In the genomic region with DNA sequence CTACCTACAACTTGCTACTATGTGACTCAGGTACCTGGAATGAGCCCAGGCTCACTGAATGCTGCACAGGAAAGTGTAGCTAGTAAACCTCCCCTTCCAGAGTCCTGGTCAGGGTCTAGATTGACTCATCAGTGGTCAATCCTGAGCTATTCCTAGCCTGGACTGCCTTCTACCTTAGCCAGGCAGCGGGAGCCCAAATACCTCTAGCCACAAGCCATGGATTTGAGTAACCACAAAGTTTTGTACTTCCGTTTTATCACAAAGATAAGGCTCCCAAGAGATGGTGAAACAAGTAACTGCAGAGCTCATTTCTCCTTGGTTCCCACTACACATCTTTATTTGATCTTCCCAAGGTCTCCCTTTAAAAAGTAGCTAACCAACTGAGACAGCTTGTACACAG, we compare ENCODE assay signal across 22 mouse cellular contexts. TPM values are rescaled to one million over a fixed set of nuclear protein-coding genes. Genes with fewer than 3 reads are reported as not detected.
DNase-seq lines count a peak whose midpoint lies in the region; ATAC-seq lines count a peak whose summit lies in the region.
"Had no signal": no experiment of that assay in that cellular context is flagged by ENCODE, and none has a peak within 500 bp of the region (broad histone marks: within the 10 kb centered on the region; RNA-seq: fewer than 3 reads in every experiment).

No protein-coding gene starts in this region.

- H3K27me3 ChIP-seq in heart, embryonic 10.5 days (ENCODE audit: insufficient read depth, poor library complexity, severe bottlenecking) = no peaks in the 10 kb centered on the region
- H3K27me3 ChIP-seq in midbrain, embryonic 11.5 days (ENCODE audit: control insufficient read depth, insufficient read depth, low read length) = no peaks in the 10 kb centered on the region
- no peaks in the 10 kb centered on the region for H3K27me3 ChIP-seq in midbrain, embryonic 13.5 days
- H3K27me3 ChIP-seq: embryonic facial prominence, embryonic 13.5 days; heart, embryonic 13.5 days; hindbrain, embryonic 12.5 days had no signal

- ATAC-seq in midbrain, embryonic 11.5 days (ENCODE audit: low FRiP score) = no peak
- ATAC-seq in midbrain, embryonic 13.5 days = no peak
- peak; percentile 49 for ATAC-seq in megakaryocyte progenitor cell, adult 5-6 weeks (replicated peaks; ENCODE audit: poor library complexity)
- no peak for ATAC-seq in activated CD4-positive, CD25-positive, alpha-beta regulatory T cell, adult 4 months
- ATAC-seq: forebrain, embryonic 14.5 days; hindbrain, embryonic 16.5 days; inflammation-experienced regulatory T-cells, adult 6 months had no signal

- WGBS in heart, embryonic 10.5 days = 66% methylated on average over 2 of the region's 2 CpGs
- WGBS in midbrain, embryonic 11.5 days = 93% methylated on average over 2 of the region's 2 CpGs
- WGBS in midbrain, embryonic 13.5 days = 89% methylated on average over 2 of the region's 2 CpGs

- no peak overlapping the region for H3K27ac ChIP-seq in heart, embryonic 10.5 days
- no peak overlapping the region for H3K27ac ChIP-seq in midbrain, embryonic 11.5 days (ENCODE audit: low read depth, low read length)
- H3K27ac ChIP-seq in midbrain, embryonic 13.5 days = no peak overlapping the region
- H3K27ac ChIP-seq: embryonic facial prominence, embryonic 13.5 days; heart, adult 2 months; heart, embryonic 13.5 days; hindbrain, embryonic 12.5 days had no signal

- no peaks in the 10 kb centered on the region; the same call in 1 of the 2 replicates for H3K4me1 ChIP-seq in heart, embryonic 10.5 days
- no peaks in the 10 kb centered on the region for H3K4me1 ChIP-seq in midbrain, embryonic 11.5 days (ENCODE audit: control insufficient read depth, insufficient read depth, low read length)
- no peaks in the 10 kb centered on the region for H3K4me1 ChIP-seq in midbrain, embryonic 13.5 days (replicated peaks)
- H3K4me1 ChIP-seq: embryonic facial prominence, embryonic 13.5 days; hindbrain, embryonic 12.5 days had no signal

- H3K9me3 ChIP-seq in heart, embryonic 10.5 days = no peaks in the 10 kb centered on the region
- no peaks in the 10 kb centered on the region for H3K9me3 ChIP-seq in midbrain, embryonic 11.5 days (ENCODE audit: control insufficient read depth, low read length)
- H3K9me3 ChIP-seq in midbrain, embryonic 13.5 days = no peaks in the 10 kb centered on the region
- H3K9me3 ChIP-seq: embryonic facial prominence, embryonic 13.5 days; heart, embryonic 13.5 days; hindbrain, embryonic 12.5 days had no signal

- H3K9ac ChIP-seq in midbrain, embryonic 11.5 days (ENCODE audit: low read length) = no peak overlapping the region
- no peak overlapping the region for H3K9ac ChIP-seq in midbrain, embryonic 13.5 days (replicated peaks)
- H3K9ac ChIP-seq: embryonic facial prominence, embryonic 13.5 days; heart, embryonic 13.5 days; hindbrain, embryonic 12.5 days had no signal

- H3K4me2 ChIP-seq in midbrain, embryonic 11.5 days = no peak overlapping the region
- H3K4me2 ChIP-seq in midbrain, embryonic 13.5 days (replicated peaks) = no peak overlapping the region
- H3K4me2 ChIP-seq: embryonic facial prominence, embryonic 13.5 days; heart, embryonic 13.5 days; hindbrain, embryonic 12.5 days had no signal

- peaks cover 64% of the 10 kb centered on the region for H3K36me3 ChIP-seq in heart, embryonic 10.5 days
- H3K36me3 ChIP-seq in midbrain, embryonic 11.5 days (ENCODE audit: control insufficient read depth, insufficient read depth, low read length) = peaks cover 8% of the 10 kb centered on the region
- peaks cover 59% of the 10 kb centered on the region for H3K36me3 ChIP-seq in midbrain, embryonic 13.5 days

- H3K4me3 ChIP-seq in heart, embryonic 10.5 days = no peak overlapping the region
- no peak overlapping the region for H3K4me3 ChIP-seq in midbrain, embryonic 11.5 days (ENCODE audit: low read depth, low read length)
- H3K4me3 ChIP-seq in midbrain, embryonic 13.5 days (replicated peaks) = no peak overlapping the region
- H3K4me3 ChIP-seq: embryonic facial prominence, embryonic 13.5 days; heart, adult 2 months; heart, embryonic 13.5 days; hindbrain, embryonic 12.5 days had no signal

- DNase-seq in heart, embryonic 10.5 days (ENCODE audit: low spot score) = peak; percentile 51
- no peak for DNase-seq in heart, adult 8-10 months (ENCODE audit: low spot score)
- DNase-seq in midbrain, embryonic 11.5 days (ENCODE audit: low spot score, missing footprints) = peak; percentile 53
- peak; percentile 17 for DNase-seq in MEL-GATA-1-ER (ENCODE audit: extremely low read depth, low read depth)
- DNase-seq in right cerebral cortex, postnatal 36 days (ENCODE audit: low spot score in 2 of 2) = no peak
- DNase-seq: adrenal gland, postnatal 10 days; B cell, adult 2 months; cerebellum, adult 18-20 months; cerebellum, adult 9-11 months; cerebellum, postnatal 36 days; gastrocnemius, postnatal 36 days; heart, postnatal 36 days had no signal

RNA-seq across cellular contexts. Expression of gene Usp35, which starts 30.9 kb away (rescaled TPM):
- 1.1 and 2.3 TPM in 2 replicates for polyA plus RNA-seq in heart, embryonic 10.5 days (2016; fragmentation: Nextera tagmentation; extraction: Ambion mirVana)
- 1 to 10 TPM in 2 of 4 experiments, under 1 TPM in 2; 0.72 to 1.0 (median 0.86) TPM for total RNA-seq in heart, adult 8-10 months (2022)
- 2.5 and 2.9 TPM in 2 replicates for polyA plus RNA-seq in midbrain, embryonic 11.5 days (2014; fragmentation: Nextera tagmentation; extraction: Ambion mirVana)
- polyA plus RNA-seq in midbrain, embryonic 13.5 days (2015; fragmentation: Nextera tagmentation; extraction: Ambion mirVana) = 2.6 and 2.8 TPM in 2 replicates
- 0.05 and 0.10 TPM in 2 replicates for total RNA-seq in megakaryocyte progenitor cell, adult 5-6 weeks (2015)
- total RNA-seq in megakaryocyte progenitor cell, adult 5-6 weeks (2017) = 0.20 TPM in 1 of 2 replicates, not detected in the other
- 1 to 10 TPM; 1.0 to 1.5 TPM for polyA plus RNA-seq in activated CD4-positive, CD25-positive, alpha-beta regulatory T cell, adult 4 months (2017; shearing (Covaris generic))

RNA-seq across cellular contexts. Expression of gene Kctd21, which starts 31.2 kb away (rescaled TPM):
- polyA plus RNA-seq in heart, embryonic 10.5 days (2016; fragmentation: Nextera tagmentation; extraction: Ambion mirVana) = 4.1 and 4.6 TPM in 2 replicates
- 1 to 10 TPM; 3.0 to 5.0 (median 3.8) TPM for total RNA-seq in heart, adult 8-10 months (2022)
- polyA plus RNA-seq in midbrain, embryonic 11.5 days (2014; fragmentation: Nextera tagmentation; extraction: Ambion mirVana) = 4.6 and 5.8 TPM in 2 replicates
- 6.9 and 8.3 TPM in 2 replicates for polyA plus RNA-seq in midbrain, embryonic 13.5 days (2015; fragmentation: Nextera tagmentation; extraction: Ambion mirVana)
- total RNA-seq in megakaryocyte progenitor cell, adult 5-6 weeks (2015) = 1.0 and 1.6 TPM in 2 replicates
- total RNA-seq in megakaryocyte progenitor cell, adult 5-6 weeks (2017) = 0.54 and 1.1 TPM in 2 replicates
- under 1 TPM; 0.25 to 0.66 TPM for polyA plus RNA-seq in activated CD4-positive, CD25-positive, alpha-beta regulatory T cell, adult 4 months (2017; shearing (Covaris generic))

Comparison
In these comparisons a context has a peak if more than half of its experiments do, and no peak if none do; other contexts are left out.
1. DNase-seq: peak in heart, embryonic 10.5 days (single experiment), midbrain, embryonic 11.5 days (single experiment) and MEL-GATA-1-ER (single experiment); none in heart, adult 8-10 months (single experiment) and right cerebral cortex, postnatal 36 days (0 of 2).